Mouse (Mus musculus): Measurements from ENCODE around the gene Zfp595. TPM values are rescaled to one million over a fixed set of nuclear protein-coding genes. Genes with fewer than 3 reads are reported as not detected.
A peak's percentile ranks its signal among the peaks of the same experiment; 100 is the strongest.
"Not testable (repeated sequence)": the region's sequence is repeated elsewhere in the genome, so short reads cannot be mapped to it uniquely, and the experiment has no call there.

Zfp595 gene
- polyA plus RNA-seq, 1 experiment from 2014 or later, result 2.5 TPM

- 38% methylated on average over 9 of the region's 9 CpGs for WGBS
- H3K9me3 ChIP-seq, H3K27me3 ChIP-seq, H3K27ac ChIP-seq, H3K4me1 ChIP-seq, H3K9ac ChIP-seq, H3K36me3 ChIP-seq: not testable (repeated sequence)
- Histone ChIP-seq H3K4me3 (peak overlapping the region; percentile 70), H3K4me2 (replicated peaks) (peak overlapping the region; percentile 68)
- 0 out of 2 replicates have a peak, but pooled peaks have one; percentile 47 for ATAC-seq (ENCODE audit: insufficient number of reproducible peaks, insufficient read depth, low FRiP score, low TSS enrichment)
Measured at GRCm38 (mm10) chr13:67269383-67270065, 62.8 kb downstream of the Zfp595 start.

GRCm38 (mm10) chr13:67268568-67269369 lies 63.6 kb downstream of the Zfp595 start:
- WGBS, result 7% methylated on average over 18 of the region's 18 CpGs
- peak; percentile 90 for ATAC-seq (ENCODE audit: insufficient number of reproducible peaks, insufficient read depth, low FRiP score, low TSS enrichment)
- H3K27me3 ChIP-seq, result no peaks in the 10 kb centered on the region
- H3K9ac ChIP-seq, result peak overlapping the region; percentile 72
- H3K4me3 ChIP-seq, result peak overlapping the region; percentile 70
- 0 out of 2 replicates have a peak, but pooled peaks cover 7% of the 10 kb centered on the region for H3K9me3 ChIP-seq
- no peaks in the 10 kb centered on the region for H3K4me1 ChIP-seq
- 0 out of 2 replicates have a peak, but pooled peaks cover 3% of the 10 kb centered on the region for H3K36me3 ChIP-seq
- H3K4me2 ChIP-seq (replicated peaks), result peak overlapping the region; percentile 68
- no peak overlapping the region for H3K27ac ChIP-seq

Other genes starting within 250 kb of the Zfp595 start
- 8.0 and 8.1 TPM in 2 replicates for gene Zfp708, start 234.6 kb downstream of the Zfp595 start, polyA plus RNA-seq (2016; fragmentation: Nextera tagmentation; extraction: Ambion mirVana)
- 2.3 and 3.4 TPM in 2 replicates for gene Gm28557, start 224.0 kb downstream of the Zfp595 start, polyA plus RNA-seq (2016; fragmentation: Nextera tagmentation; extraction: Ambion mirVana)
- gene Rslcan18, start 216.3 kb downstream of the Zfp595 start, polyA plus RNA-seq (2016; fragmentation: Nextera tagmentation; extraction: Ambion mirVana), result 0.24 and 0.32 TPM in 2 replicates
- 1.9 and 2.8 TPM in 2 replicates for gene Zfp759, start 210.9 kb downstream of the Zfp595 start, polyA plus RNA-seq (2016; fragmentation: Nextera tagmentation; extraction: Ambion mirVana)
- gene Rsl1, start 159.4 kb downstream of the Zfp595 start, polyA plus RNA-seq (2016; fragmentation: Nextera tagmentation; extraction: Ambion mirVana), result 6.8 and 7.8 TPM in 2 replicates
- 1.9 and 3.0 TPM in 2 replicates for gene Zfp455, start 138.1 kb downstream of the Zfp595 start, polyA plus RNA-seq (2016; fragmentation: Nextera tagmentation; extraction: Ambion mirVana)
- 1.9 and 2.4 TPM in 2 replicates for gene Zfp458, start 54.1 kb downstream of the Zfp595 start, polyA plus RNA-seq (2016; fragmentation: Nextera tagmentation; extraction: Ambion mirVana)
- 0.55 and 0.87 TPM in 2 replicates for gene Zfp457, start 26.1 kb downstream of the Zfp595 start, polyA plus RNA-seq (2016; fragmentation: Nextera tagmentation; extraction: Ambion mirVana)
- not detected in 2 replicates for gene Gm28044, start 28.0 kb upstream of the Zfp595 start, polyA plus RNA-seq (2016; fragmentation: Nextera tagmentation; extraction: Ambion mirVana)
- gene Zfp953, start 28.0 kb upstream of the Zfp595 start, polyA plus RNA-seq (2016; fragmentation: Nextera tagmentation; extraction: Ambion mirVana), result 0.94 and 0.96 TPM in 2 replicates
- gene Gm28041, start 43.2 kb upstream of the Zfp595 start, polyA plus RNA-seq (2016; fragmentation: Nextera tagmentation; extraction: Ambion mirVana), result 0.37 and 0.67 TPM in 2 replicates
- 1.5 TPM in 2 replicates for gene Zfp456, start 43.2 kb upstream of the Zfp595 start, polyA plus RNA-seq (2016; fragmentation: Nextera tagmentation; extraction: Ambion mirVana)
- 4.9 and 6.6 TPM in 2 replicates for gene Zfp429, start 67.2 kb upstream of the Zfp595 start, polyA plus RNA-seq (2016; fragmentation: Nextera tagmentation; extraction: Ambion mirVana)
- 1.0 and 1.1 TPM in 2 replicates for gene Zfp459, start 88.8 kb upstream of the Zfp595 start, polyA plus RNA-seq (2016; fragmentation: Nextera tagmentation; extraction: Ambion mirVana)
- 9.5 and 10.4 TPM in 2 replicates for gene Zfp874a, start 119.1 kb upstream of the Zfp595 start, polyA plus RNA-seq (2016; fragmentation: Nextera tagmentation; extraction: Ambion mirVana)
- 2.9 and 3.8 TPM in 2 replicates for gene Zfp874b, start 151.7 kb upstream of the Zfp595 start, polyA plus RNA-seq (2016; fragmentation: Nextera tagmentation; extraction: Ambion mirVana)
- gene Zfp58, start 168.0 kb upstream of the Zfp595 start, polyA plus RNA-seq (2016; fragmentation: Nextera tagmentation; extraction: Ambion mirVana), result 22.5 and 24.0 TPM in 2 replicates
- gene Gm26965, start 193.6 kb upstream of the Zfp595 start, polyA plus RNA-seq (2016; fragmentation: Nextera tagmentation; extraction: Ambion mirVana), result not detected in 2 replicates
- gene Zfp87, start 193.6 kb upstream of the Zfp595 start, polyA plus RNA-seq (2016; fragmentation: Nextera tagmentation; extraction: Ambion mirVana), result 25.0 and 25.2 TPM in 2 replicates
- gene Zfp748, start 221.3 kb upstream of the Zfp595 start, polyA plus RNA-seq (2016; fragmentation: Nextera tagmentation; extraction: Ambion mirVana), result 16.9 and 17.0 TPM in 2 replicates